Mouse (Mus musculus) thymus, adult 2 months (tissue): ENCODE measurements around the gene Blnk.

Source experiments
- CTCF ChIP-seq: fragments of 200-500 bp; IDR thresholded peaks from 2 replicates; pipeline ENCODE4 v1.5.1; 2012; ENCODE audit warnings: mild to moderate bottlenecking, control low read depth, low read length, moderate library complexity, borderline replicate concordance; ENCODE audit not compliant: control insufficient read depth, poor library complexity, insufficient read depth; ENCODE audit errors: extremely low read depth
- POLR2A ChIP-seq: fragments of 200-500 bp; IDR thresholded peaks from 2 replicates; pipeline ENCODE4 v1.6.1; 2012; ENCODE audit warnings: mild to moderate bottlenecking, low read length, control low read depth, moderate library complexity; ENCODE audit not compliant: control insufficient read depth, poor library complexity, insufficient read depth; ENCODE audit errors: extremely low read depth

GRCm38 (mm10) chr19:40970301-40970700, 24.0 kb downstream of the Blnk start:
- no peak for TF ChIP-seq POLR2A
- TF ChIP-seq CTCF: no peak
